Mouse (Mus musculus) lung, embryonic 15.5 days (tissue): Measurements from ENCODE around the gene Abca12. TPM values are rescaled to one million over a fixed set of nuclear protein-coding genes. Genes with fewer than 3 reads are reported as not detected.
A peak's percentile ranks its signal among the peaks of the same experiment; 100 is the strongest.

Experiments used
- ATAC-seq: fragments of 200-750 bp; cut with Nextera tagmentation; 2 replicates; pipeline ENCODE4 v1.8.0; 2017; ENCODE audit warnings: moderate number of reproducible peaks, borderline replicate concordance; ENCODE audit not compliant: low FRiP score, low TSS enrichment; ENCODE audit errors: extremely low read depth
- H3K27ac ChIP-seq: fragments of 300-500 bp; sonication (generic); 2 replicates; pipeline ENCODE4 v1.5.1; 2015; ENCODE audit warnings: moderate library complexity, mild to moderate bottlenecking, inconsistent platforms
- H3K27me3 ChIP-seq: fragments of 300-500 bp; sonication (generic); 2 replicates; pipeline ENCODE4 v1.6.1; 2015; ENCODE audit warnings: inconsistent platforms
- H3K36me3 ChIP-seq: fragments of 300-500 bp; sonication (generic); 2 replicates; pipeline ENCODE4 v1.6.1; 2015; ENCODE audit warnings: inconsistent platforms
- H3K4me1 ChIP-seq: fragments of 300-500 bp; sonication (generic); 2 replicates; pipeline ENCODE4 v1.6.1; 2015; ENCODE audit warnings: inconsistent platforms
- H3K4me2 ChIP-seq: fragments of 300-500 bp; sonication (generic); 2 replicates; pipeline ENCODE4 v1.6.1; 2015; ENCODE audit warnings: inconsistent platforms, mild to moderate bottlenecking, moderate library complexity
- H3K4me3 ChIP-seq: fragments of 300-500 bp; sonication (generic); 2 replicates; pipeline ENCODE4 v1.5.1; 2015; ENCODE audit warnings: mild to moderate bottlenecking, inconsistent platforms
- H3K9ac ChIP-seq: fragments of 300-500 bp; sonication (generic); 2 replicates; pipeline ENCODE4 v1.6.1; 2015; ENCODE audit warnings: inconsistent platforms
- H3K9me3 ChIP-seq: fragments of 300-500 bp; sonication (generic); 2 replicates; pipeline ENCODE4 v1.6.1; 2016; ENCODE audit warnings: inconsistent platforms
- WGBS: fragments of 180-500 bp; shearing (Covaris S2); methylation state at CpG from one replicate; pipeline ENCODE4 v1.1.7; 2015; 5-methylcytosine and 5-hydroxymethylcytosine counted together
- polyA plus RNA-seq: library from polyadenylated mRNA; unstranded; fragments of >200 nt; fragmentation: Nextera tagmentation; extraction: Ambion mirVana; gene quantifications from 2 replicates; pipeline ENCODE4 v1.2.1, GENCODE M21; 2015

The Abca12 gene
- 0.01 TPM in 1 of 2 replicates, not detected in the other for polyA plus RNA-seq

GRCm38 (mm10) chr1:71414810-71415209 lies at the start of gene Abca12:
Abca12 (minus strand) TSS chr1:71414910.
- 76% methylated on average over 7 of the region's 7 CpGs for whole genome bisulfite sequencing
- Histone ChIP-seq H3K9me3 (no peaks in the 10 kb centered on the region), H3K36me3 (no peaks in the 10 kb centered on the region), H3K4me1 (no peaks in the 10 kb centered on the region), H3K9ac (no peak within 1 kb of the TSS), H3K27ac (no peak within 1 kb of the TSS), H3K27me3 (no peaks in the 10 kb centered on the region), H3K4me2 (no peak within 1 kb of the TSS), H3K4me3 (no peak within 1 kb of the TSS)
- ATAC-seq, result no peak

GRCm38 (mm10) chr1:71457961-71458360 lies 43.3 kb upstream of the Abca12 start:
- Histone ChIP-seq H3K27ac (no peak overlapping the region), H3K4me1 (no peaks in the 10 kb centered on the region), H3K4me2 (no peak overlapping the region), H3K4me3 (no peak overlapping the region), H3K9me3 (no peaks in the 10 kb centered on the region), H3K36me3 (no peaks in the 10 kb centered on the region), H3K27me3 (no peaks in the 10 kb centered on the region), H3K9ac (no peak overlapping the region)
- no peak for ATAC-seq
- 41% methylated on average over 3 of the region's 3 CpGs for WGBS

GRCm38 (mm10) chr1:71447424-71447823 lies 32.7 kb upstream of the Abca12 start:
- no peak overlapping the region for H3K9ac ChIP-seq
- H3K9me3 ChIP-seq, result no peaks in the 10 kb centered on the region
- H3K4me2 ChIP-seq, result no peak overlapping the region
- H3K4me1 ChIP-seq, result no peaks in the 10 kb centered on the region
- no peak overlapping the region for H3K4me3 ChIP-seq
- no peak overlapping the region for H3K27ac ChIP-seq
- no peaks in the 10 kb centered on the region for H3K36me3 ChIP-seq
- H3K27me3 ChIP-seq, result no peaks in the 10 kb centered on the region
- 84% methylated on average over 4 of the region's 4 CpGs for WGBS
- no peak for ATAC-seq

GRCm38 (mm10) chr1:71421741-71422333 lies 7.1 kb upstream of the Abca12 start:
- peak; percentile 76; the same call in 1 of the 2 replicates for ATAC-seq
- no peak overlapping the region for H3K27ac ChIP-seq
- H3K4me3 ChIP-seq, result no peak overlapping the region
- H3K9ac ChIP-seq, result no peak overlapping the region
- WGBS, result 21% methylated on average over 12 of the region's 13 CpGs
- H3K4me1 ChIP-seq, result 0 out of 2 replicates have a peak, but pooled peaks cover 3% of the 10 kb centered on the region
- no peak overlapping the region for H3K4me2 ChIP-seq
- no peaks in the 10 kb centered on the region for H3K9me3 ChIP-seq
- H3K27me3 ChIP-seq, result no peaks in the 10 kb centered on the region
- no peaks in the 10 kb centered on the region for H3K36me3 ChIP-seq

GRCm38 (mm10) chr1:71418467-71418866 lies 3.8 kb upstream of the Abca12 start:
- Histone ChIP-seq H3K27me3 (no peaks in the 10 kb centered on the region), H3K36me3 (no peaks in the 10 kb centered on the region), H3K4me3 (no peak overlapping the region), H3K4me1 (0 out of 2 replicates have a peak, but pooled peaks cover 3% of the 10 kb centered on the region), H3K9me3 (no peaks in the 10 kb centered on the region), H3K27ac (no peak overlapping the region), H3K4me2 (no peak overlapping the region), H3K9ac (no peak overlapping the region)
- WGBS, result 89% methylated on average over 5 of the region's 5 CpGs
- ATAC-seq, result no peak

GRCm38 (mm10) chr1:71417951-71418350 lies 3.2 kb upstream of the Abca12 start:
- Histone ChIP-seq H3K27ac (no peak overlapping the region), H3K9me3 (no peaks in the 10 kb centered on the region), H3K4me3 (no peak overlapping the region), H3K4me1 (0 out of 2 replicates have a peak, but pooled peaks cover 3% of the 10 kb centered on the region), H3K4me2 (no peak overlapping the region), H3K36me3 (no peaks in the 10 kb centered on the region), H3K9ac (no peak overlapping the region), H3K27me3 (no peaks in the 10 kb centered on the region)
- 84% methylated on average over 5 of the region's 5 CpGs for WGBS
- no peak for ATAC-seq

- Histone ChIP-seq H3K27ac (no peak overlapping the region), H3K4me1 (no peaks in the 10 kb centered on the region), H3K4me3 (no peak overlapping the region), H3K9me3 (no peaks in the 10 kb centered on the region), H3K4me2 (no peak overlapping the region), H3K27me3 (no peaks in the 10 kb centered on the region), H3K9ac (no peak overlapping the region), H3K36me3 (no peaks in the 10 kb centered on the region)
- 54% methylated on average over 5 of the region's 6 CpGs for WGBS
- no peak for ATAC-seq
These were observed 626 bp downstream of the Abca12 start for GRCm38 (mm10) chr1:71414084-71414483.

GRCm38 (mm10) chr1:71413114-71413513 lies 1.6 kb downstream of the Abca12 start:
- 84% methylated on average over 11 of the region's 11 CpGs for WGBS
- Histone ChIP-seq H3K27ac (no peak overlapping the region), H3K36me3 (no peaks in the 10 kb centered on the region), H3K4me2 (no peak overlapping the region), H3K27me3 (no peaks in the 10 kb centered on the region), H3K9me3 (no peaks in the 10 kb centered on the region), H3K9ac (no peak overlapping the region), H3K4me1 (no peaks in the 10 kb centered on the region), H3K4me3 (no peak overlapping the region)
- ATAC-seq, result no peak

GRCm38 (mm10) chr1:71407711-71408110 lies 7.0 kb downstream of the Abca12 start:
- H3K36me3 ChIP-seq, result no peaks in the 10 kb centered on the region
- no peaks in the 10 kb centered on the region for H3K9me3 ChIP-seq
- no peaks in the 10 kb centered on the region for H3K27me3 ChIP-seq
- WGBS, result 40% methylated on average over 7 of the region's 7 CpGs
- no peak for ATAC-seq
- no peaks in the 10 kb centered on the region for H3K4me1 ChIP-seq
- H3K4me3 ChIP-seq, result no peak overlapping the region
- H3K9ac ChIP-seq, result no peak overlapping the region
- no peak overlapping the region for H3K4me2 ChIP-seq
- no peak overlapping the region for H3K27ac ChIP-seq

- Histone ChIP-seq H3K36me3 (no peaks in the 10 kb centered on the region), H3K27me3 (no peaks in the 10 kb centered on the region), H3K9me3 (no peaks in the 10 kb centered on the region), H3K27ac (no peak overlapping the region), H3K4me2 (no peak overlapping the region), H3K4me1 (no peaks in the 10 kb centered on the region), H3K9ac (no peak overlapping the region), H3K4me3 (no peak overlapping the region)
- 28% methylated on average over 3 of the region's 3 CpGs for WGBS
- no peak for ATAC-seq
These were observed 17.1 kb downstream of the Abca12 start for GRCm38 (mm10) chr1:71397635-71398034.

- H3K4me2 ChIP-seq, result no peak overlapping the region
- 89% methylated on average over 5 of the region's 5 CpGs for WGBS
- H3K4me1 ChIP-seq, result no peaks in the 10 kb centered on the region
These were observed 18.6 kb downstream of the Abca12 start for GRCm38 (mm10) chr1:71396105-71396504.

GRCm38 (mm10) chr1:71394177-71394576 lies 20.5 kb downstream of the Abca12 start:
- H3K27ac ChIP-seq, result no peak overlapping the region
- H3K36me3 ChIP-seq, result no peaks in the 10 kb centered on the region
- H3K4me3 ChIP-seq, result no peak overlapping the region
- H3K9ac ChIP-seq, result no peak overlapping the region
- no peak overlapping the region for H3K4me2 ChIP-seq
- WGBS, result 52% methylated on average over 2 of the region's 2 CpGs
- H3K9me3 ChIP-seq, result no peaks in the 10 kb centered on the region
- no peaks in the 10 kb centered on the region for H3K27me3 ChIP-seq
- H3K4me1 ChIP-seq, result no peaks in the 10 kb centered on the region
- ATAC-seq, result no peak

More at GRCm38 (mm10) chr1:71396105-71396504, 18.6 kb downstream of the Abca12 start:
- H3K27me3 ChIP-seq, result no peaks in the 10 kb centered on the region
- no peak for ATAC-seq
- H3K4me3 ChIP-seq, result no peak overlapping the region
- no peaks in the 10 kb centered on the region for H3K9me3 ChIP-seq
- no peak overlapping the region for H3K27ac ChIP-seq
- H3K9ac ChIP-seq, result no peak overlapping the region
- no peaks in the 10 kb centered on the region for H3K36me3 ChIP-seq

GRCm38 (mm10) chr1:71393489-71393888 lies 21.2 kb downstream of the Abca12 start:
- no peak overlapping the region for H3K4me3 ChIP-seq
- H3K27me3 ChIP-seq, result no peaks in the 10 kb centered on the region
- H3K4me2 ChIP-seq, result no peak overlapping the region
- 88% methylated on average over 8 of the region's 8 CpGs for whole genome bisulfite sequencing
- no peaks in the 10 kb centered on the region for H3K4me1 ChIP-seq
- no peak overlapping the region for H3K9ac ChIP-seq
- H3K36me3 ChIP-seq, result no peaks in the 10 kb centered on the region
- no peak for ATAC-seq
- no peaks in the 10 kb centered on the region for H3K9me3 ChIP-seq
- no peak overlapping the region for H3K27ac ChIP-seq
